Mouse (Mus musculus) small intestine, adult 2 months (tissue): ENCODE data around the gene Cdc5l.

Experiments used
- CTCF ChIP-seq: fragments of 200-500 bp; IDR thresholded peaks from 2 replicates; pipeline ENCODE4 v1.5.1; 2012; ENCODE audit warnings: low read depth, mild to moderate bottlenecking, control low read depth, inconsistent platforms, low read length, moderate library complexity, mixed read lengths; ENCODE audit not compliant: insufficient replicate concordance, insufficient read length; ENCODE audit errors: extremely low read depth
- POLR2A ChIP-seq: fragments of 200-500 bp; IDR thresholded peaks from 2 replicates; pipeline ENCODE4 v1.6.1; 2012; ENCODE audit warnings: low read depth, mild to moderate bottlenecking, control low read depth, inconsistent platforms, low read length, moderate library complexity

DNA sequence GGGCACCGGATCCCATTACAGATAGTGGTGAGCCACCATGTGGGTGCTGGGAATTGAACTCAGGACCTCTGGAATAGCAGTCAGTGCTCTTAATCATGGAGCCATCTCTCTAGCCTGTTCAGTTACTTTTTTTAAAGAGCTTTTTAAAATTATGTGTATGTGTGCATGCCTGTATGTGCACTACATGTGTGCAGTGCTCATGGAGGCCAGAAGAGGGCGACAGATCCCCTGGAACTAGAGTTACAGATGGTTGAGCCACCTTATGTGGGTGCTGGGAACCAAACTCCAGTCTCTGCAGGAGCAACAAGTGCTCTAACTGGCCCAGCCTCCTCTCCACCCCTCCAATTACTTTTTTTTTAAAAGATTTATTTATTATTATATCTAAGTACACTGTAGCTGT, 33.2 kb upstream of the Cdc5l start:
- TF ChIP-seq POLR2A (no peak), CTCF (no peak)
